Mouse (Mus musculus): Measurements from ENCODE around the gene Zbtb45.

- no peak for TF ChIP-seq CTCF (IDR thresholded peaks at IDR 0.05)
- TF ChIP-seq EP300 (IDR thresholded peaks at IDR 0.05): no peak
Observed at GRCm38 (mm10) chr7:12998851-12999250, 11.0 kb downstream of the Zbtb45 start, which contains the start of gene Trim28.
